11 mouse cellular contexts compared by ENCODE assay signal in genomic region chr11:32026634-32027033, GRCm38 (mm10). TPM values are rescaled to one million over a fixed set of nuclear protein-coding genes. Genes with fewer than 3 reads are reported as not detected.
DNase-seq lines count a peak whose midpoint lies in the region; ATAC-seq and TF ChIP-seq lines count a peak whose summit lies in the region.
"Had no signal": no experiment of that assay in that cellular context is flagged by ENCODE, and none has a peak within 500 bp of the region (broad histone marks: within the 10 kb centered on the region; RNA-seq: fewer than 3 reads in every experiment).

No protein-coding gene starts in this region.

- H3K27me3 ChIP-seq in kidney, embryonic 15.5 days = no peaks in the 10 kb centered on the region
- no peaks in the 10 kb centered on the region for H3K27me3 ChIP-seq in neural tube, embryonic 13.5 days
- no peaks in the 10 kb centered on the region for H3K27me3 ChIP-seq in hindbrain, postnatal 0 days (ENCODE audit: insufficient read depth, low read length)
- H3K27me3 ChIP-seq in stomach, postnatal 0 days (ENCODE audit: control insufficient read depth, insufficient read depth, low read length) = no peaks in the 10 kb centered on the region
- H3K27me3 ChIP-seq: intestine, embryonic 15.5 days had no signal

- WGBS in kidney, embryonic 15.5 days = 50% methylated on average over 5 of the region's 5 CpGs
- 64% methylated on average over 5 of the region's 5 CpGs for WGBS in neural tube, embryonic 13.5 days
- WGBS in hindbrain, postnatal 0 days = 52% methylated on average over 5 of the region's 5 CpGs
- WGBS in stomach, postnatal 0 days = 61% methylated on average over 5 of the region's 5 CpGs

- H3K36me3 ChIP-seq in kidney, embryonic 15.5 days = no peaks in the 10 kb centered on the region
- H3K36me3 ChIP-seq in neural tube, embryonic 13.5 days = peaks cover 33% of the 10 kb centered on the region
- no peaks in the 10 kb centered on the region for H3K36me3 ChIP-seq in hindbrain, postnatal 0 days (ENCODE audit: insufficient read depth, low read length)
- no peaks in the 10 kb centered on the region for H3K36me3 ChIP-seq in stomach, postnatal 0 days (ENCODE audit: control insufficient read depth, insufficient read depth, low read length)
- H3K36me3 ChIP-seq: intestine, embryonic 15.5 days had no signal

- no peak overlapping the region for H3K9ac ChIP-seq in kidney, embryonic 15.5 days
- no peak overlapping the region for H3K9ac ChIP-seq in neural tube, embryonic 13.5 days
- no peak overlapping the region for H3K9ac ChIP-seq in hindbrain, postnatal 0 days (replicated peaks; ENCODE audit: low read length)
- no peak overlapping the region for H3K9ac ChIP-seq in stomach, postnatal 0 days (ENCODE audit: low read length)
- H3K9ac ChIP-seq: intestine, embryonic 15.5 days; liver, postnatal 0 days had no signal

- peak; percentile 73 for ATAC-seq in kidney, embryonic 15.5 days (replicated peaks; ENCODE audit: low FRiP score)
- ATAC-seq in neural tube, embryonic 13.5 days (ENCODE audit: low read depth) = no peak
- ATAC-seq in hindbrain, postnatal 0 days = no peak
- ATAC-seq in stomach, postnatal 0 days (ENCODE audit: low FRiP score, low TSS enrichment) = no peak
- ATAC-seq: intestine, embryonic 15.5 days; liver, postnatal 0 days had no signal

- H3K4me3 ChIP-seq in kidney, embryonic 15.5 days (replicated peaks) = no peak overlapping the region
- no peak overlapping the region for H3K4me3 ChIP-seq in neural tube, embryonic 13.5 days
- no peak overlapping the region for H3K4me3 ChIP-seq in hindbrain, postnatal 0 days (ENCODE audit: low read length)
- H3K4me3 ChIP-seq in gastrocnemius, adult 2 months = no peak overlapping the region
- H3K4me3 ChIP-seq in stomach, postnatal 0 days (ENCODE audit: low read depth, low read length) = no peak overlapping the region
- H3K4me3 ChIP-seq: intestine, embryonic 15.5 days had no signal

- no peaks in the 10 kb centered on the region for H3K9me3 ChIP-seq in kidney, embryonic 15.5 days (replicated peaks)
- no peaks in the 10 kb centered on the region for H3K9me3 ChIP-seq in neural tube, embryonic 13.5 days
- H3K9me3 ChIP-seq in hindbrain, postnatal 0 days (ENCODE audit: low read length) = no peaks in the 10 kb centered on the region
- no peaks in the 10 kb centered on the region for H3K9me3 ChIP-seq in stomach, postnatal 0 days (ENCODE audit: control insufficient read depth, low read length)
- H3K9me3 ChIP-seq: intestine, embryonic 15.5 days had no signal

- intact Hi-C loops in heart, postnatal 14 days (cut with DNase I) = no loop called here
- intact Hi-C loops in gastrocnemius, adult 2 months (cut with DNase I) = no loop called here

- no peak overlapping the region for H3K4me2 ChIP-seq in kidney, embryonic 15.5 days
- no peak overlapping the region for H3K4me2 ChIP-seq in neural tube, embryonic 13.5 days
- no peak overlapping the region for H3K4me2 ChIP-seq in hindbrain, postnatal 0 days (ENCODE audit: low read depth, low read length)
- H3K4me2 ChIP-seq in stomach, postnatal 0 days (replicated peaks; ENCODE audit: low read depth) = no peak overlapping the region
- H3K4me2 ChIP-seq: intestine, embryonic 15.5 days had no signal

- no peak for TF ChIP-seq EP300 in stomach, postnatal 0 days (optimal IDR thresholded peaks at IDR 0.05)

- H3K27ac ChIP-seq in kidney, embryonic 15.5 days = peak overlapping the region; percentile 48; the same call in 1 of the 2 replicates
- H3K27ac ChIP-seq in neural tube, embryonic 13.5 days (replicated peaks) = peak overlapping the region; percentile 84
- peak overlapping the region; percentile 69 for H3K27ac ChIP-seq in hindbrain, postnatal 0 days
- no peak overlapping the region for H3K27ac ChIP-seq in gastrocnemius, adult 2 months
- H3K27ac ChIP-seq in stomach, postnatal 0 days (replicated peaks) = no peak overlapping the region
- H3K27ac ChIP-seq: intestine, embryonic 15.5 days had no signal

- peaks cover 12% of the 10 kb centered on the region for H3K4me1 ChIP-seq in kidney, embryonic 15.5 days
- H3K4me1 ChIP-seq in neural tube, embryonic 13.5 days (replicated peaks) = peaks cover 76% of the 10 kb centered on the region
- H3K4me1 ChIP-seq in hindbrain, postnatal 0 days (ENCODE audit: insufficient read depth, low read length) = peaks cover 21% of the 10 kb centered on the region
- H3K4me1 ChIP-seq in stomach, postnatal 0 days (replicated peaks; ENCODE audit: control insufficient read depth, insufficient read depth) = no peaks in the 10 kb centered on the region
- H3K4me1 ChIP-seq: intestine, embryonic 15.5 days had no signal

- TF ChIP-seq CTCF in hindbrain, postnatal 0 days (IDR thresholded peaks at IDR 0.05; ENCODE audit: low read depth) = no peak
- no peak for TF ChIP-seq CTCF in gastrocnemius, adult 2 months (IDR thresholded peaks at IDR 0.05)
- no peak for TF ChIP-seq CTCF in stomach, postnatal 0 days (IDR thresholded peaks at IDR 0.05; ENCODE audit: low read depth)

- DNase-seq in kidney, postnatal 14 days = no peak
- DNase-seq in neural tube, embryonic 10.5 days (ENCODE audit: extremely low spot score, low spot score) = no peak
- DNase-seq in hindbrain, postnatal 0 days (ENCODE audit: low spot score) = no peak
- no peak for DNase-seq in heart, postnatal 14 days
- no peak for DNase-seq in gastrocnemius, adult 2 months
- no peak for DNase-seq in stomach, postnatal 0 days (ENCODE audit: low spot score)
- DNase-seq: cerebellum, adult 8-10 months; liver, postnatal 0 days had no signal

RNA-seq across cellular contexts. Expression of gene Nsg2, which starts 26.4 kb away (rescaled TPM):
- 4.6 and 7.7 TPM in 2 replicates for polyA plus RNA-seq in kidney, embryonic 15.5 days (2015; fragmentation: Nextera tagmentation; extraction: Ambion mirVana)
- 356 and 366 TPM in 2 replicates for polyA plus RNA-seq in neural tube, embryonic 13.5 days (2015; fragmentation: Nextera tagmentation; extraction: Ambion mirVana)
- total RNA-seq in hindbrain, postnatal 0 days (2014; rRNA removed) = 646 and 650 TPM in 2 replicates
- polyA plus RNA-seq in hindbrain, postnatal 0 days (2015; fragmentation: Nextera tagmentation; extraction: Ambion mirVana) = 407 and 433 TPM in 2 replicates
- 1 to 10 TPM; 1.2 to 8.5 TPM for total RNA-seq in heart, postnatal 14 days (2021)
- total RNA-seq in gastrocnemius, adult 2 months (2021) = not detected
- polyA plus RNA-seq in stomach, postnatal 0 days (2015; fragmentation: Nextera tagmentation; extraction: Ambion mirVana) = 6.1 and 6.5 TPM in 2 replicates
- polyA plus RNA-seq: liver, postnatal 0 days had no signal

Comparison
In these comparisons a context has a peak if more than half of its experiments do, and no peak if none do; other contexts are left out.
1. H3K27ac ChIP-seq: peak in kidney, embryonic 15.5 days (single experiment), neural tube, embryonic 13.5 days (single experiment) and hindbrain, postnatal 0 days (single experiment); none in gastrocnemius, adult 2 months (single experiment) and stomach, postnatal 0 days (single experiment).
2. RNA of gene Nsg2, which starts 26.4 kb away (polyA plus RNA-seq): 407 to 433 TPM in hindbrain, postnatal 0 days and 356 to 366 TPM in neural tube, embryonic 13.5 days; 4.6 to 7.7 TPM in kidney, embryonic 15.5 days and 6.1 to 6.5 TPM in stomach, postnatal 0 days; every median in the first group is over 10 times any median in the second.